Mouse (Mus musculus) kidney, embryonic 16.5 days (tissue): ENCODE results near the gene Adtrp. TPM values are rescaled to one million over a fixed set of nuclear protein-coding genes. Genes with fewer than 3 reads are reported as not detected.

Source experiments
- ATAC-seq: fragments of 200-750 bp; cut with Nextera tagmentation; 2 replicates; pipeline ENCODE4 v1.8.0; 2017; ENCODE audit warnings: moderate TSS enrichment; ENCODE audit not compliant: low FRiP score, low TSS enrichment
- H3K27ac ChIP-seq: fragments of 300-500 bp; sonication (generic); 2 replicates; pipeline ENCODE4 v1.5.1; 2014; ENCODE audit warnings: low read length
- H3K27me3 ChIP-seq: fragments of 300-500 bp; sonication (generic); 2 replicates; pipeline ENCODE4 v1.6.1; 2014; ENCODE audit warnings: low read length, control low read depth, mixed read lengths; ENCODE audit not compliant: insufficient read depth
- H3K36me3 ChIP-seq: fragments of 300-500 bp; sonication (generic); 2 replicates; pipeline ENCODE4 v1.6.1; 2014; ENCODE audit warnings: low read length, control low read depth, mixed read lengths; ENCODE audit not compliant: insufficient read depth
- H3K4me1 ChIP-seq: fragments of 300-500 bp; sonication (generic); 2 replicates; pipeline ENCODE4 v1.6.1; 2014; ENCODE audit warnings: low read length, control low read depth, mixed read lengths; ENCODE audit not compliant: insufficient read depth
- H3K4me2 ChIP-seq: fragments of 300-500 bp; sonication (generic); replicated peaks from 2 replicates; pipeline ENCODE4 v1.6.1; 2014; ENCODE audit warnings: low read depth, low read length
- H3K4me3 ChIP-seq: fragments of 300-500 bp; sonication (generic); 2 replicates; pipeline ENCODE4 v1.5.1; 2014; ENCODE audit warnings: mild to moderate bottlenecking, low read length
- H3K9ac ChIP-seq: fragments of 300-500 bp; sonication (generic); replicated peaks from 2 replicates; pipeline ENCODE4 v1.6.1; 2014; ENCODE audit warnings: low read length
- H3K9me3 ChIP-seq: fragments of 300-500 bp; sonication (generic); 2 replicates; pipeline ENCODE4 v1.6.1; 2016; ENCODE audit warnings: low read length, control low read depth
- WGBS: fragments of 180-500 bp; shearing (Covaris S2); extraction: QIAGEN DNeasy Blood & Tissue Kit; methylation state at CpG from one replicate; pipeline ENCODE4 v1.1.7; 2014; 5-methylcytosine and 5-hydroxymethylcytosine counted together
- polyA plus RNA-seq: library from polyadenylated mRNA; unstranded; fragments of >200 nt; fragmentation: Nextera tagmentation; extraction: Ambion mirVana; gene quantifications from 2 replicates; pipeline ENCODE4 v1.2.1, GENCODE M21; 2015

The Adtrp gene
- polyA plus RNA-seq, 1 experiment from 2014 or later, result 0.45 TPM

GRCm38 (mm10) chr13:41844071-41844470, 3.4 kb downstream of the Adtrp start:
- Histone ChIP-seq H3K4me3 (no peak overlapping the region), H3K27ac (no peak overlapping the region), H3K4me1 (peaks cover 5% of the 10 kb centered on the region; the same call in 1 of the 2 replicates), H3K9me3 (no peaks in the 10 kb centered on the region), H3K36me3 (no peaks in the 10 kb centered on the region), H3K27me3 (no peaks in the 10 kb centered on the region), H3K9ac (no peak overlapping the region), H3K4me2 (no peak overlapping the region)
- ATAC-seq, result no peak
- 71% methylated on average over 4 of the region's 4 CpGs for WGBS

- Histone ChIP-seq H3K4me1 (no peaks in the 10 kb centered on the region; the same call in 1 of the 2 replicates), H3K27me3 (no peaks in the 10 kb centered on the region), H3K36me3 (no peaks in the 10 kb centered on the region), H3K4me3 (no peak overlapping the region), H3K9me3 (no peaks in the 10 kb centered on the region), H3K4me2 (no peak overlapping the region), H3K27ac (no peak overlapping the region), H3K9ac (no peak overlapping the region)
- 89% methylated on average over 8 of the region's 8 CpGs for WGBS
- no peak for ATAC-seq
These were observed 13.8 kb downstream of the Adtrp start for GRCm38 (mm10) chr13:41833614-41834139.

- Histone ChIP-seq H3K27me3 (no peaks in the 10 kb centered on the region), H3K4me2 (no peak overlapping the region), H3K4me1 (no peaks in the 10 kb centered on the region; the same call in 1 of the 2 replicates), H3K9ac (no peak overlapping the region), H3K4me3 (no peak overlapping the region), H3K36me3 (no peaks in the 10 kb centered on the region), H3K9me3 (no peaks in the 10 kb centered on the region), H3K27ac (no peak overlapping the region)
- WGBS, result 79% methylated on average over 8 of the region's 8 CpGs
- ATAC-seq, result no peak
These were observed 19.2 kb downstream of the Adtrp start for GRCm38 (mm10) chr13:41828296-41828754.

DNA sequence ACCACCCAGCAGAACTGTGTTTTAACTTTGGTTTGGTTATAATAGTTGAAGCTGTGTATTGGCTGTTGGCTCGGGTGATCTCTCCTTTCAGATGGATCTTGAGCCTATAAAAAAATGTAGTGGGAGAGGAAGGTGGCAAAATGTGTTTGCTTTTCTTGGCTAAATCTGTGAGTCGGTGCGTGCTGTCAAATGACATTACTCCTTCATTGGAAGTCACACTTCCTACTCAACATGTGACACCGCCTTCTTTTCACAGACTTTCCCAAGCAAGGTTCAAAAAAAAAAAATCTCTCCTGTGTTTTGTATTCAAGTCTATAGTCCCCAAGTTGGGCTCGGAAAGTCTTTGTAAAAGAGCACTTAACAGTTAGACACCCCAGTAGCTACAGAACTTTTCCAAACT, 19.9 kb downstream of the Adtrp start:
- Histone ChIP-seq H3K27me3 (no peaks in the 10 kb centered on the region), H3K27ac (no peak overlapping the region), H3K9me3 (no peaks in the 10 kb centered on the region), H3K4me3 (no peak overlapping the region), H3K9ac (no peak overlapping the region), H3K36me3 (no peaks in the 10 kb centered on the region), H3K4me1 (no peaks in the 10 kb centered on the region; the same call in 1 of the 2 replicates), H3K4me2 (no peak overlapping the region)
- ATAC-seq, result no peak
- 86% methylated on average over 5 of the region's 5 CpGs for WGBS

DNA sequence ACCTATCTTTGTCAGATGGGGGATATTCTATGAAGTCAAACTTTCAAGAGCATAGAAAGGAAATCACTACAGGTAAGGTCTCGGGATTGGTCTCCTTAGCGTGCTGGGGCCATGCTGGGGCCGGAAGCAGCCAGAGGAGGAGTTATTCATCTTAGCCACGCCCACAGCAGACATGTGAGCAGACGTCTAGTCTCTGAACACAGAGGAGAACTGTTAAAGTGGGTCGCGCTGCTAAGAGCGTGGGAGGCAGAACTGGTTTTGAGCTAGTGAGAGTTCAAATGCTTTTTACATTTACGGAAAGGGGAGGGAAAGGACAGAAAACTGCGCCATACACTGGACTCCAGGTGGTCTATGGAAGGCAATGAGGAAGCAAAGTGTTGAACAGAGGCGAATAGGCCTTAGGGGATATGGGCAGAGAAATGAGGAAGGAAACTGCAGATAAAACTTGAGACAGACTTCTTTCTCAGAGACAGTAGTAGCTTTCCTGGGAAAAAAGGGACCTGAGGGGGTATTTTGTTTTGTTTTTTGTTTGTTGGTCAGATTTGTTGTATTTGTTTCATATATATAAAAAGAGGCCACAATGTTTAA, 22.0 kb downstream of the Adtrp start:
- Histone ChIP-seq H3K9me3 (no peaks in the 10 kb centered on the region), H3K9ac (no peak overlapping the region), H3K4me3 (no peak overlapping the region), H3K4me1 (no peaks in the 10 kb centered on the region; the same call in 1 of the 2 replicates), H3K27ac (no peak overlapping the region), H3K4me2 (no peak overlapping the region), H3K36me3 (no peaks in the 10 kb centered on the region), H3K27me3 (no peaks in the 10 kb centered on the region)
- no peak for ATAC-seq
- WGBS, result 69% methylated on average over 11 of the region's 11 CpGs

- Histone ChIP-seq H3K27ac (no peak overlapping the region), H3K27me3 (no peaks in the 10 kb centered on the region), H3K4me2 (no peak overlapping the region), H3K9me3 (no peaks in the 10 kb centered on the region), H3K9ac (no peak overlapping the region), H3K4me3 (no peak overlapping the region), H3K36me3 (no peaks in the 10 kb centered on the region), H3K4me1 (no peaks in the 10 kb centered on the region)
- ATAC-seq, result no peak
- 69% methylated on average over 3 of the region's 3 CpGs for WGBS
These were observed 24.4 kb downstream of the Adtrp start for GRCm38 (mm10) chr13:41823077-41823476.

- H3K36me3 ChIP-seq, result no peaks in the 10 kb centered on the region
- no peaks in the 10 kb centered on the region for H3K4me1 ChIP-seq
- H3K4me2 ChIP-seq, result no peak overlapping the region
- ATAC-seq, result no peak
- no peaks in the 10 kb centered on the region for H3K27me3 ChIP-seq
- H3K27ac ChIP-seq, result no peak overlapping the region
- H3K4me3 ChIP-seq, result no peak overlapping the region
- H3K9ac ChIP-seq, result no peak overlapping the region
- no peaks in the 10 kb centered on the region for H3K9me3 ChIP-seq
- 72% methylated on average over 2 of the region's 2 CpGs for WGBS
These were observed 24.9 kb downstream of the Adtrp start for GRCm38 (mm10) chr13:41822617-41823016.

DNA sequence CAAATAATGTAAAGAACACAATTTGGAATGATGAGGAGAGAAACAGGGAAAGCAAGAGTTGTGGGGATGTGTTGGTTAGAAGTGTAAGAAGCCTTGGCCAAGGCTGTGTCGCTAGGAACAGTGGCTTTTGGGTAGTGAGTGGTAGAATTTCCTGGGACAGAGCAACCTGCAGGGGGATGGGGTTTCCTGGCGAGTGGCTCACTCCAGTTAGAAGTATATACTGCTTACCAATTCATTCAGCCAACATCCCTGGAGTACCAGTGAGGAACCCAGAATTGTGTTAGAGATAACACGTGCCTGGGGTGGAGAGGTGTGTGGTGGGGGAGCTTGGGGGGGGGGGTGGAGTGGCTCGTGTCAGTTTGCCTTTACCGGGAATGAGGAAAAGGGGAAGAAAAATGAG, 25.4 kb downstream of the Adtrp start:
- 33% methylated on average over 5 of the region's 5 CpGs for WGBS
- Histone ChIP-seq H3K4me1 (no peaks in the 10 kb centered on the region), H3K27ac (no peak overlapping the region), H3K27me3 (no peaks in the 10 kb centered on the region), H3K9me3 (no peaks in the 10 kb centered on the region), H3K36me3 (no peaks in the 10 kb centered on the region), H3K4me3 (no peak overlapping the region), H3K4me2 (no peak overlapping the region), H3K9ac (no peak overlapping the region)
- no peak for ATAC-seq

GRCm38 (mm10) chr13:41820947-41821346, 26.5 kb downstream of the Adtrp start:
- no peaks in the 10 kb centered on the region for H3K4me1 ChIP-seq
- WGBS, result 92% methylated on average over 3 of the region's 3 CpGs
- no peak overlapping the region for H3K9ac ChIP-seq
- no peaks in the 10 kb centered on the region for H3K9me3 ChIP-seq
- H3K27ac ChIP-seq, result no peak overlapping the region
- H3K4me2 ChIP-seq, result no peak overlapping the region
- no peak overlapping the region for H3K4me3 ChIP-seq
- H3K36me3 ChIP-seq, result no peaks in the 10 kb centered on the region
- H3K27me3 ChIP-seq, result no peaks in the 10 kb centered on the region
- ATAC-seq, result no peak

- no peak overlapping the region for H3K27ac ChIP-seq
- no peaks in the 10 kb centered on the region for H3K36me3 ChIP-seq
- no peak for ATAC-seq
- no peaks in the 10 kb centered on the region for H3K27me3 ChIP-seq
- no peak overlapping the region for H3K9ac ChIP-seq
- H3K4me3 ChIP-seq, result no peak overlapping the region
- H3K4me1 ChIP-seq, result no peaks in the 10 kb centered on the region
- H3K4me2 ChIP-seq, result no peak overlapping the region
- no peaks in the 10 kb centered on the region for H3K9me3 ChIP-seq
- WGBS, result 83% methylated on average over 4 of the region's 4 CpGs
These were observed 27.6 kb downstream of the Adtrp start for GRCm38 (mm10) chr13:41819918-41820317.
